Mouse (Mus musculus): ENCODE measurements around the gene Hsd17b1. TPM values are rescaled to one million over a fixed set of nuclear protein-coding genes. Genes with fewer than 3 reads are reported as not detected.

The Hsd17b1 gene
- polyA plus RNA-seq, 1 experiment from 2014 or later = 0.29 TPM

DNA sequence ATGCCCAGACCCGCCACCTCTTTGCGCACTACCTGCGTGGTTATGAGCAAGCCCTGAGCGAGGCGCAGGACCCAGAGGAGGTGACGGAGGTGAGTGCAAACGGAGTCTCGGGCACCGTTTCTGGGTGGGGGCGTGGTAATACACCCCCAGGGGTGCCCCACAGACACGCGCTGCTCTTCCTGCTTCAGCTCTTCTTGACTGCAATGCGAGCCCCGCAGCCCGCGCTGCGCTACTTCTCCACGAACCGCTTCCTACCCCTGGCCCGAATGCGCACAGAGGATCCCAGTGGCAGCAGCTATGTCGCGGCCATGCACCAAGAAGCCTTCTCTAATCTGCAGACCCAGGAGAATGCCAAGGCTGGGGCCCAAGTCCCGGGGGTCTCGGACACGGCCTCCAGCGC is 1.5 kb downstream of the Hsd17b1 start:
- 2% methylated on average over 27 of the region's 27 CpGs for WGBS
- Histone ChIP-seq H3K27ac (replicated peaks) (no peak overlapping the region), H3K4me2 (peak overlapping the region; percentile 39), H3K9ac (replicated peaks) (0 out of 2 replicates have a peak overlapping the region, but pooled peaks have one; percentile 15), H3K36me3 (no peaks in the 10 kb centered on the region; the same call in 1 of the 2 replicates), H3K4me1 (peaks cover 34% of the 10 kb centered on the region), H3K27me3 (replicated peaks) (peaks cover 41% of the 10 kb centered on the region), H3K4me3 (replicated peaks) (0 out of 2 replicates have a peak overlapping the region, but pooled peaks have one; percentile 3), H3K9me3 (replicated peaks) (no peaks in the 10 kb centered on the region)
- ATAC-seq (ENCODE audit: low FRiP score) = no peak

DNA sequence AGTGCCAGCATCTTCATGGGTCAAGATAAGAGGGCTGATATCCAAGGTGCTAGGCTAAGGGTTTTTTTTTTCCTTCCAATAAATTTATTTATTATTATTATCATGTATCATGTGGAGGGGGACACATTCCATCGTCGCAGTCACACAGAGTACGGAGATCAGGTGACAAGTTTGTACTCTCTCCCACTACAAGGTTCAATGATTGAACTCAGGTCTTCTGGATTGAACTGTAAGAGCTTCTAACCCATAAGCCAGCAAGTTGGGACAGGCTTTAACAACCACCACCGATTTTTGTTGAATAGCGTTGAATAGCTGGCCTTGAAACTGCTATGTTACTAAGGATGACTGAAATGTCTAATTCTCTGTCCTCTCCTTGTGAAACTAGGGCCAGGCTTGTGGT is 2.2 kb downstream of the Hsd17b1 start:
- Histone ChIP-seq H3K4me3 (replicated peaks) (no peak overlapping the region), H3K4me1 (peaks cover 36% of the 10 kb centered on the region), H3K9ac (replicated peaks) (no peak overlapping the region), H3K36me3 (peaks cover under 1% of the 10 kb centered on the region; the same call in 1 of the 2 replicates), H3K27me3 (replicated peaks) (peaks cover 41% of the 10 kb centered on the region), H3K27ac (replicated peaks) (no peak overlapping the region), H3K9me3 (replicated peaks) (no peaks in the 10 kb centered on the region), H3K4me2 (no peak overlapping the region)
- ATAC-seq (ENCODE audit: low FRiP score) = no peak
- WGBS = 67% methylated on average over 5 of the region's 5 CpGs

DNA sequence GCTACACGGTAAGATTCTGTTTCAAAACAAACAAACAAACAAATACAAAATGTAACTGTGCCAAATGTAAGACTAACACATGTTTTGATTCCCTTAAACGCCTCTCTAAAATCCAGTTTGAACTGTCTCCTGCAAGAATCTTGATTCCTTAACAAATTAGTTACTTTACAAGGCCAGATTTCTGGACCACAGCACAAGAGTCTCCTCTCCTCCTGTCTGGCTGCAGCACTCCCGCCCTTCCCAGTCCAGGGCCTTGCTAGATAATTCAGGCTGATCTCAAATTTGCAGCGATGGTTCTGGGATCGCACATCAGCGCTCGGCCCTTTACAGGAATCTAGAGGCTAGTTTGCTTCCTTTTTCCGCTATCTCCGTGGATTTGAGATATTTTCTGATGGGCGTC is 3.4 kb downstream of the Hsd17b1 start:
- H3K36me3 ChIP-seq = peaks cover 2% of the 10 kb centered on the region; the same call in 1 of the 2 replicates
- H3K4me2 ChIP-seq = peak overlapping the region; percentile 99
- peaks cover 38% of the 10 kb centered on the region for H3K27me3 ChIP-seq (replicated peaks)
- no peaks in the 10 kb centered on the region for H3K9me3 ChIP-seq (replicated peaks)
- H3K9ac ChIP-seq (replicated peaks) = peak overlapping the region; percentile 47
- peak overlapping the region; percentile 82 for H3K4me3 ChIP-seq (replicated peaks)
- no peak for ATAC-seq (ENCODE audit: low FRiP score)
- H3K4me1 ChIP-seq = peaks cover 49% of the 10 kb centered on the region
- WGBS = 6% methylated on average over 10 of the region's 10 CpGs
- H3K27ac ChIP-seq (replicated peaks) = peak overlapping the region; percentile 93

DNA sequence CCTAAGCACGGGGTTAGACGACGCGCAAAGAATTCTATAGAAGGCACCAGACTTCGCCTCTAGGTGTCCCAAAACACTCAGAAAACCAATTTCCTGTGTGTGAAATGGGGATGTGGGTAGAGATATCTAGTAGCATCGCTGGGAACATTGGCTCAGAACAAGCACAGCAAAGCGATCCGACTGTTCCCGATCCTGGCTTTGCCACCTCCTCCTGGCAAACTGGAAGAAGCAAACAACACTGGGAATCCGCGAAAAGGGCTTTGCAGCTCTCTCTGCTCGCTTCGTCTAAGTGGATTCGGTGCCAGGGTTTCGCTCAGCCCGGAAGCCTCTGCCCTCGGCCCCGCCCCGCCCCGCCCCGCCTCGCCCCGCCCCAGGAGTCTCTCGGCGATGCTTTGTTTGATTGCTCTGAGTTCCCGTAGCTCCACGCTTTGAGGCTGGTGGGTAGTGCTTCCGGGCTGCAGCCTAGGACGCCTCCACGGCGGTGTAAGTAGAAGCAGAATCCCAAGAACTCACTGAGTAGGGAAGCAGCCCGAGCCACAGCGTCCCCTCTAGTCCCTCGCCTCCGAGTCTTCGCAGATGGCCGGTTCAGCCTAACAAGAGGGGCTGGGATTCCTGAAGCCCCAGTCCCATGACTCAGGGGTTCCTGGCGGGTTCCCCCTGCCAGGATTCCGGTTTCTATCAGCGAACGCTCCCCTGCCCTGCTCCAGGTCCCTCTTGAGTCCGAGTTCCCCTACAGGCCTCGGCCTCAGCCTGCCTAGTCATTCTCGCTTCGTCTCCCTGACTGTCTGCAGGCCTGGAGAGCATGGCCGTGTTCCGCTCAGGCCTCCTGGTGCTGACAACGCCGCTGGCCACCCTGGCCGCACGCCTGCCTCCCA is 4.2 kb downstream of the Hsd17b1 start, which contains the start of gene Coasy:
Gene Coasy (plus strand): TSS at position 358 of the 875 bp plus-strand sequence.
- Histone ChIP-seq H3K27ac (replicated peaks) (peak within 1 kb of the TSS; percentile 93), H3K9me3 (replicated peaks) (no peaks in the 10 kb centered on the region), H3K4me1 (peaks cover 52% of the 10 kb centered on the region), H3K4me3 (replicated peaks) (peak within 1 kb of the TSS; percentile 82), H3K9ac (replicated peaks) (peak within 1 kb of the TSS; percentile 91), H3K27me3 (replicated peaks) (peaks cover 30% of the 10 kb centered on the region), H3K36me3 (0 out of 2 replicates have a peak, but pooled peaks cover 2% of the 10 kb centered on the region), H3K4me2 (peak within 1 kb of the TSS; percentile 99)
- peak; percentile 89 for ATAC-seq (ENCODE audit: low FRiP score)
- WGBS = 0% methylated on average over 51 of the region's 51 CpGs

DNA sequence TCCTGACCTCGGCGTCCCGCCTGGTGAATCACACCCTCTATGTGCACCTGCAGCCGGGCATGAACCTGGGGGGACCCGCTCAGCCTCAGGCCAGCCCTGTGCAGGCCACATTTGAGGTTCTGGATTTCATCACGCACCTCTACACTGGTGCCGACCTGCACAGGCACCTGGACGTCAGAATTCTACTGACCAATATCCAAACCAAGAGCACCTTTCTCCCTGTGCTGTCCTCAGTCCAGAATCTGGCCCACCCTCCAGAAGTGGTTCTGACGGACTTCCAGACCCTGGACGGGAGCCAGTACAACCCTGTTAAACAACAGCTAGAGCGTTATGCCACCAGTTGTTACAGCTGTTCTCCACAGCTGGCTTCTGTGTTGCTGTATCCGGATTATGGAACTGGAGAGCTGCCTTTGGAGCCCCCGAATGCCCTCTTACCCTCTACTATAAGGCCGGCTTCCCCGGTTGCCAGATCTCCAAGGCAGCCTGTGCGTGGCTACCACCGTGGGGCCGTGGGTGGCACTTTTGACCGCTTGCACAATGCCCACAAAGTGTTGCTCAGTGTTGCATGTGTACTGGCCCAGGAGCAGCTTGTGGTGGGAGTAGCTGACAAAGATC is 5.0 kb downstream of the Hsd17b1 start:
- ATAC-seq (ENCODE audit: low FRiP score) = peak; percentile 2; the same call in 1 of the 2 replicates
- peak overlapping the region; percentile 91 for H3K9ac ChIP-seq (replicated peaks)
- no peaks in the 10 kb centered on the region for H3K9me3 ChIP-seq (replicated peaks)
- peak overlapping the region; percentile 82 for H3K4me3 ChIP-seq (replicated peaks)
- H3K27ac ChIP-seq (replicated peaks) = peak overlapping the region; percentile 93
- 38% methylated on average over 19 of the region's 19 CpGs for WGBS
- H3K36me3 ChIP-seq = 0 out of 2 replicates have a peak, but pooled peaks cover 2% of the 10 kb centered on the region
- H3K4me2 ChIP-seq = peak overlapping the region; percentile 99
- H3K27me3 ChIP-seq (replicated peaks) = peaks cover 22% of the 10 kb centered on the region
- peaks cover 59% of the 10 kb centered on the region for H3K4me1 ChIP-seq

DNA sequence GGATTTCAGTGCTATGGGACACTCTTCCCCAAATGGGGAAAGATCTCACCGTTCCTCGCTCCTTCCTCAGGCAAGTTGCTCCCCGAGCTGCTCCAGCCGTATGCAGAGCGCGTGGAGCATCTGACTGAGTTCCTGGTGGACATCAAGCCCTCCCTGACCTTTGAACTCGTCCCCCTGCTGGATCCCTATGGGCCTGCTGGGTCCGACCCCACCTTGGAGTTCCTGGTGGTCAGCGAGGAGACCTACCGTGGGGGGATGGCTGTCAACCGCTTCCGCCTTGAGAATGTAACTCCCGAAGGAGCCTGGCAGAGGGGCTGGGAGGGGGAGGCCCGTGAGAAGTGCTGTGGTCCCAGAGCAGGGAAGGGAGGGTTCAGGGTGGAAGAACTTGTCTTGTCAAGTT is 6.0 kb downstream of the Hsd17b1 start:
- H3K4me3 ChIP-seq (replicated peaks) = no peak overlapping the region
- no peak overlapping the region for H3K27ac ChIP-seq (replicated peaks)
- peaks cover 65% of the 10 kb centered on the region for H3K4me1 ChIP-seq
- H3K9me3 ChIP-seq (replicated peaks) = no peaks in the 10 kb centered on the region
- 87% methylated on average over 14 of the region's 14 CpGs for WGBS
- peaks cover 12% of the 10 kb centered on the region for H3K27me3 ChIP-seq (replicated peaks)
- ATAC-seq (ENCODE audit: low FRiP score) = no peak
- no peak overlapping the region for H3K9ac ChIP-seq (replicated peaks)
- no peak overlapping the region for H3K4me2 ChIP-seq
- peaks cover 5% of the 10 kb centered on the region for H3K36me3 ChIP-seq

DNA sequence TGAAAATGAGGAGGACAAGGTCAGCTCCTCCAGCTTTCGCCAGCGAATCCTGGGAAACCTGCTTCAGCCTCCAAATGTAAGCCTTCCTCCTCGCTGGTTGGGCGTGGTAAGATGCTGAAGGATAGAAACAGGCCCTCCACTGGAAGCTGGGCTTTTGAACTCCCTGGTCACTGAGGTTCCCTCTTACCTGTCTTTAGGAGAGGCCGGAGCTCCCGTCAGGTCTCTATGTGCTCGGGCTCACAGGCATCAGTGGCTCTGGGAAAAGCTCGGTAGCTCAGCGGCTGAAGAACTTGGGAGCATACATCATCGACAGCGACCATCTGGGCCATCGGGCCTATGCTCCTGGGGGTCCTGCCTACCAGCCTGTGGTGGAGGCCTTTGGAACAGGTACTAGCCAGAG is 6.6 kb downstream of the Hsd17b1 start:
- no peak overlapping the region for H3K4me3 ChIP-seq (replicated peaks)
- peaks cover 60% of the 10 kb centered on the region for H3K4me1 ChIP-seq
- H3K4me2 ChIP-seq = no peak overlapping the region
- ATAC-seq (ENCODE audit: low FRiP score) = no peak
- 92% methylated on average over 12 of the region's 12 CpGs for WGBS
- peaks cover 6% of the 10 kb centered on the region for H3K27me3 ChIP-seq (replicated peaks)
- no peak overlapping the region for H3K27ac ChIP-seq (replicated peaks)
- H3K9me3 ChIP-seq (replicated peaks) = no peaks in the 10 kb centered on the region
- H3K36me3 ChIP-seq = peaks cover 11% of the 10 kb centered on the region
- no peak overlapping the region for H3K9ac ChIP-seq (replicated peaks)

DNA sequence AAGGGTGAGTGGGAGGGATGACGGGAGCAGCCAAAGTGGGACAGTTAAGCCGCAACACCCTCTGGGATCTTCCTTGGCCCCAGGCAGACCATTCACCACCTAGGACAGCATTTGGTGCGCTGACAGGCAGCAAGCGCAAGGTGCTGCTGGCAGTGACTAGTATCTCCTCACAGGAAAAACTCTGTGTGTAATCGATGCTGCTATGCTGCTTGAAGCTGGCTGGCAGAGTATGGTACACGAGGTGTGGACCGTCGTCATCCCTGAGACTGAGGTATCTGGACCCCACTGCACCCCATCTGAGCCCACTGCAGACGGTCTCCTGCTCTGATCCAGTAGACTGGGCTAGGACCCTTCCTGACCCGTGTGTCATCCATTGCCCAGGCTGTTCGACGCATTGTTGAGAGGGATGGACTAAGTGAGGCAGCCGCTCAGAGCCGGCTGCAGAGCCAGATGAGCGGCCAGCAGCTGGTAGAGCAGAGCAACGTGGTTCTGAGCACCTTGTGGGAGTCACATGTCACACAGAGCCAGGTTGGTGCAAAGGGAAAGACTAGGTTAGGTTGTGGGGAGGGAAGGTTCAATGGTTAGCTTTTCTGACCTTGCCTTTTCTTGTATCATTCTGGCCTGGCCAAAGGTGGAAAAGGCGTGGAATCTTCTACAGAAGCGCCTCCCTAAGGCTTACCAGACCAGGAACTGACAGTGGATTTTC is 7.6 kb downstream of the Hsd17b1 start:
- Histone ChIP-seq H3K4me3 (replicated peaks) (0 out of 2 replicates have a peak overlapping the region, but pooled peaks have one; percentile 75), H3K36me3 (peaks cover 20% of the 10 kb centered on the region), H3K4me2 (peak overlapping the region; percentile 89), H3K27ac (replicated peaks) (peak overlapping the region; percentile 91), H3K9ac (replicated peaks) (peak overlapping the region; percentile 78), H3K9me3 (replicated peaks) (no peaks in the 10 kb centered on the region), H3K4me1 (peaks cover 59% of the 10 kb centered on the region), H3K27me3 (replicated peaks) (no peaks in the 10 kb centered on the region)
- WGBS = 92% methylated on average over 18 of the region's 18 CpGs
- ATAC-seq (ENCODE audit: low FRiP score) = no peak

DNA sequence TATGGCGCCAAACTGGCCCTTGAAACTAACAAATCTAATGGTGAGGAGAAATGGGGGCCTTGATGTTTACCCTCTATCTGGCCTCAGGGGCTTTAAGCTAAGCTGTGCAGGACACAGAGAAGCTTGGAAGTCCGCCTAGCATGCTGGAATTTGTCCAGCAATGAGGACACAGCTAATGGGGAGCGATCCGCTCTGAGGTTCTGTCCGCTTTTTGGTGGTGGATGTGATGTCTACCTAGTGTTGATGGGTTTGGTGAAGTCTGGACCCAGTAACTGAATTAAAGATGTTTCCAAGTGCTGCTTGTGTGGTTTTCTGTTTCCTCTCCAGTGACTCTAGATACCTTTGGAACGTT is 8.1 kb downstream of the Hsd17b1 start:
- peak overlapping the region; percentile 75 for H3K4me3 ChIP-seq (replicated peaks)

DNA sequence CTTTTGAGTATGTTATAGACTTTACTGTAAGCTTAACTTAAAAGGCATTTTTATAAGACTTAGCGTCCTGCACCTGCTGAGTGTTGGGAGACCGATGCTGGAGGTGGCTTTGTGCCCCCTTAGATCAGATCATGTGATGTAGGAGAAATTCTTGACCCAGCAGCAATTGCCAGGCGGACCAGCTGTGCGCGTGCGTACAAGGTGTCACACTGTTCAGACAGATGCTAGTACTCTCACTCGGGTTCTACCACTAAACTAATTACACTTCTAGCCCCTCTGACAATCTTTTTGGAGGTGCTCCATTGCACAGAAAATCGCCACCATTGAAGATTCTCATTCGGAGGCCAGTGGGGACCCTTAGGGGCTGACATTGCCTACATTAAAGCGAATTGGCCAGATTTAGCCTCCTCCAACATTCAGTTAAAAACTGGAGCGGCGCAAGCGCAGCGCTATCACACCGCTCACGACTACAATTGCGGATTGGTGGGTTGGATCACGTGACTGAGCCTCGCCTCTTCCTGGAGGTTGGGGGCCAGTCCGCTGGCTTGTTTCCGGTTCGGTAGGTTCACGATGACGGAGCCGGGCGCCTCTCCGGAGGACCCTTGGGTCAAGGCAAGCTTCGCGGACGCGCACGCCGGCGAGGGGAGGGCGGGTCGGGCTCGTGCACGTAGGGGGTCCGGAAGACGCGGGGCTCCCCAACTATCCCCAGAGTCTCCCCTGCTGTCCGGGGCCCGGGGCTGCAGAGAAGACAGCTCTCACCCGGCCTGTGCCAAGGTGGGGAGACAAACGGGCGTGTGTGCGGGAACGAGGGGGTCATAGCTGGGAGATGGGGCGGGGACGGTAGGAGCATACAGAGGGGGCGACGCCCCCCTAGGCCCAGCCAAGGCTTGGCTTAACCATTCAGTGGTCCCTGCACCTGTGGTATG is 8.8 kb downstream of the Hsd17b1 start, which contains the start of gene Mlx:
Gene Mlx (plus strand): TSS at position 522 of the 926 bp plus-strand sequence.
- peaks cover 49% of the 10 kb centered on the region for H3K4me1 ChIP-seq
- peak within 1 kb of the TSS; percentile 91 for H3K27ac ChIP-seq (replicated peaks)
- no peaks in the 10 kb centered on the region for H3K9me3 ChIP-seq (replicated peaks)
- peak within 1 kb of the TSS; percentile 89 for H3K4me2 ChIP-seq
- H3K27me3 ChIP-seq (replicated peaks) = no peaks in the 10 kb centered on the region
- H3K36me3 ChIP-seq = peaks cover 33% of the 10 kb centered on the region
- WGBS = under 1% methylated on average over 52 of the region's 52 CpGs
- peak within 1 kb of the TSS; percentile 78 for H3K9ac ChIP-seq (replicated peaks)
- peak; percentile 87 for ATAC-seq (ENCODE audit: low FRiP score)
- H3K4me3 ChIP-seq (replicated peaks) = peak within 1 kb of the TSS; percentile 75

More for the DNA sequence above, 8.1 kb downstream of the Hsd17b1 start:
- peaks cover 25% of the 10 kb centered on the region for H3K36me3 ChIP-seq
- no peaks in the 10 kb centered on the region for H3K9me3 ChIP-seq (replicated peaks)
- H3K4me2 ChIP-seq = peak overlapping the region; percentile 89
- H3K9ac ChIP-seq (replicated peaks) = peak overlapping the region; percentile 78
- peaks cover 56% of the 10 kb centered on the region for H3K4me1 ChIP-seq
- H3K27me3 ChIP-seq (replicated peaks) = no peaks in the 10 kb centered on the region
- no peak for ATAC-seq (ENCODE audit: low FRiP score)
- WGBS = 82% methylated on average over 6 of the region's 6 CpGs
- H3K27ac ChIP-seq (replicated peaks) = peak overlapping the region; percentile 91
